Comparison of ENCODE assay signal across 14 mouse cellular contexts in the genomic region with DNA sequence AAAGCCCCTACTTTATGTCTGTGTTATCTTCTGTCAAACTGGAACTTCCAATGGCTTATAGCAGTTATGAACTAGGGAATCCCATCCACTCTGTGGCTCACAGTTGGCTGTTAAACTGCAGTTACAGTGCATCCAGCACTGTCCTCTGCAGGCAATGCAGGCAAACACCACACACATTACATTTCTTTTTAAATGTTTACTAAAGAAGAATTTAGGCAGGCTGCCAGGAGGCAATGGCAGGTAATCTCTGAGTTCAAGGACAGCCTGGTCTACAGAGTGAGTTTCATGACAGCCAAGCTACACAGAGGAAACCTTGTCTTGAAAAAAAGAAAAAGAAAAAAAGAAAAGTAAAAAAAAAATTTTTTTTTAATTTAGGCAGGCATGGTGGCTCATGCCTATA. TPM values are rescaled to one million over a fixed set of nuclear protein-coding genes. Genes with fewer than 3 reads are reported as not detected.
"Had no signal": no experiment of that assay in that cellular context is flagged by ENCODE, and none has a peak within 500 bp of the region (broad histone marks: within the 10 kb centered on the region; RNA-seq: fewer than 3 reads in every experiment).

No protein-coding gene starts in this region.

- H3K4me2 ChIP-seq: limb, embryonic 12.5 days; liver, embryonic 13.5 days; lung, embryonic 15.5 days; neural tube, embryonic 12.5 days had no signal

- H3K27ac ChIP-seq: layer of hippocampus, adult 2 months; limb, embryonic 12.5 days; liver, embryonic 13.5 days; lung, embryonic 15.5 days; neural tube, embryonic 12.5 days; stomach, postnatal 0 days had no signal

- H3K9me3 ChIP-seq: limb, embryonic 12.5 days; liver, embryonic 13.5 days; lung, embryonic 15.5 days; neural tube, embryonic 12.5 days had no signal

- H3K4me3 ChIP-seq: layer of hippocampus, adult 2 months; limb, embryonic 12.5 days; liver, embryonic 13.5 days; lung, embryonic 15.5 days; neural tube, embryonic 12.5 days had no signal

- H3K27me3 ChIP-seq: limb, embryonic 12.5 days; liver, embryonic 13.5 days; lung, embryonic 15.5 days; neural tube, embryonic 12.5 days had no signal

- DNase-seq: kidney, adult 18-20 months; kidney, postnatal 4 days; liver, embryonic 13.5 days; midbrain, embryonic 14.5 days; thymus, adult 2 months; thymus, postnatal 25 days had no signal

- H3K9ac ChIP-seq: limb, embryonic 12.5 days; liver, embryonic 13.5 days; lung, embryonic 15.5 days; neural tube, embryonic 12.5 days had no signal

- H3K4me1 ChIP-seq: limb, embryonic 12.5 days; lung, embryonic 15.5 days; neural tube, embryonic 12.5 days had no signal

RNA-seq across cellular contexts. Expression of a gene that starts 55.9 kb away (rescaled TPM):
- total RNA-seq: megakaryocyte progenitor cell, adult 5-6 weeks; monocyte, adult 5-6 weeks; neutrophil, adult 5-6 weeks had no signal
